Mouse (Mus musculus) heart, adult 2 months (tissue): ENCODE results near the gene Vat1l. TPM values are rescaled to one million over a fixed set of nuclear protein-coding genes. Genes with fewer than 3 reads are reported as not detected.

Source experiments
- DNase-seq, 2 experiments: peaks; one replicate each; pipeline ENCODE4 v3.0.0; 2021
- H3K27ac ChIP-seq: fragments of 200-600 bp; 2 replicates; pipeline ENCODE4 v1.8.1; 2022
- H3K27me3 ChIP-seq: fragments of 200-500 bp; 2 replicates; pipeline ENCODE4 v1.6.1; 2012; ENCODE audit warnings: mild to moderate bottlenecking, low read length, inconsistent platforms, mixed read lengths; ENCODE audit not compliant: control insufficient read depth, insufficient read depth
- H3K36me3 ChIP-seq: fragments of 200-500 bp; 2 replicates; pipeline ENCODE4 v1.6.1; 2012; ENCODE audit warnings: low read length, inconsistent platforms; ENCODE audit not compliant: control insufficient read depth, insufficient read depth
- H3K4me1 ChIP-seq: fragments of 200-500 bp; 2 replicates; pipeline ENCODE4 v1.6.1; 2011; ENCODE audit warnings: low read length; ENCODE audit not compliant: control insufficient read depth, insufficient read depth
- H3K4me3 ChIP-seq: fragments of 200-600 bp; 2 replicates; pipeline ENCODE4 v1.8.1; 2022
- H3K79me2 ChIP-seq: fragments of 200-500 bp; replicated peaks from 2 replicates; pipeline ENCODE4 v1.6.1; 2012; ENCODE audit warnings: mild to moderate bottlenecking, inconsistent platforms, low read length, moderate library complexity, mixed read lengths; ENCODE audit not compliant: control insufficient read depth, insufficient read depth
- H3K9ac ChIP-seq: fragments of 200-500 bp; 2 replicates; pipeline ENCODE4 v1.6.1; 2012; ENCODE audit warnings: low read depth, mild to moderate bottlenecking, control low read depth, inconsistent platforms, low read length, mixed read lengths
- CTCF ChIP-seq: fragments of 200-600 bp; IDR thresholded peaks from 2 replicates; pipeline ENCODE4 v1.8.1; 2022; ENCODE audit warnings: antibody characterized with exemption, mild to moderate bottlenecking, moderate library complexity
- EP300 ChIP-seq: fragments of 200-500 bp; IDR thresholded peaks from 2 replicates; pipeline ENCODE4 v1.6.1; 2011; ENCODE audit warnings: low read depth, low read length, control low read depth; ENCODE audit not compliant: insufficient read depth
- POLR2A ChIP-seq: fragments of 200-500 bp; IDR thresholded peaks from 2 replicates; pipeline ENCODE4 v1.6.1; 2011; ENCODE audit warnings: mild to moderate bottlenecking, low read depth, low read length, control low read depth; ENCODE audit not compliant: insufficient read depth
- WGBS: fragments of 180-500 bp; shearing (Covaris S2); methylation state at CpG from one replicate; pipeline ENCODE4 v1.1.7; 2018; 5-methylcytosine and 5-hydroxymethylcytosine counted together
- intact Hi-C: fragments of 180-260 bp; cut with DNase I; formaldehyde crosslinking; loops from one replicate; pipeline ENCODE4 v1.15.1; 2025
- polyA plus RNA-seq: library from polyadenylated mRNA; depleted of rRNA; stranded (reverse); fragments of >200 nt; gene quantifications from 2 replicates; pipeline ENCODE4 v1.2.3, GENCODE M21; 2012
- total RNA-seq, 2 experiments: library from RNA; stranded (reverse); gene quantifications; 2 replicates each; pipeline ENCODE4 v1.2.3; 2021

Vat1l gene
- total and polyA plus RNA-seq, 3 experiments, result 0.05 to 1.2 (median 0.30) TPM

- no peaks in the 10 kb centered on the region for H3K27me3 ChIP-seq
- TF ChIP-seq CTCF, result no peak
- TF ChIP-seq POLR2A, result no peak
- no peak for TF ChIP-seq EP300
- intact Hi-C loops, result no loop called here
- H3K27ac ChIP-seq, result no peak overlapping the region
- H3K4me1 ChIP-seq, result no peaks in the 10 kb centered on the region
- 61% methylated on average over 8 of the region's 8 CpGs for WGBS
- H3K79me2 ChIP-seq, result no peaks in the 10 kb centered on the region
- no peaks in the 10 kb centered on the region for H3K36me3 ChIP-seq
- DNase-seq, result no peak
- H3K9ac ChIP-seq, result no peak overlapping the region
- H3K4me3 ChIP-seq, result no peak overlapping the region
These were observed 158.2 kb downstream of the Vat1l start for GRCm38 (mm10) chr8:114363656-114364055.

GRCm38 (mm10) chr8:114369038-114369976 lies 163.9 kb downstream of the Vat1l start:
- Histone ChIP-seq H3K9ac (no peak overlapping the region), H3K27ac (no peak overlapping the region), H3K4me1 (no peaks in the 10 kb centered on the region), H3K79me2 (no peaks in the 10 kb centered on the region), H3K4me3 (peak overlapping the region; percentile 19; the same call in 1 of the 2 replicates), H3K27me3 (no peaks in the 10 kb centered on the region), H3K36me3 (no peaks in the 10 kb centered on the region)
- intact Hi-C loops, result loop anchor here (1.0 to 2.0 kb wide), 2 partner anchors 288 to 705 kb away; no protein-coding TSS in a partner anchor
- TF ChIP-seq CTCF, result peak; percentile 73
- TF ChIP-seq POLR2A, result no peak
- TF ChIP-seq EP300, result no peak
- peak; percentile 45 to 71 for DNase-seq
- 28% methylated on average over 27 of the region's 27 CpGs for WGBS

GRCm38 (mm10) chr8:114374390-114374789 lies 169.0 kb downstream of the Vat1l start:
- Histone ChIP-seq H3K27ac (no peak overlapping the region), H3K4me3 (no peak overlapping the region), H3K9ac (no peak overlapping the region), H3K36me3 (no peaks in the 10 kb centered on the region), H3K27me3 (no peaks in the 10 kb centered on the region), H3K4me1 (no peaks in the 10 kb centered on the region), H3K79me2 (no peaks in the 10 kb centered on the region)
- WGBS, result 78% methylated on average over 6 of the region's 6 CpGs
- no peak for DNase-seq
- no peak for TF ChIP-seq EP300
- TF ChIP-seq CTCF, result no peak
- TF ChIP-seq POLR2A, result no peak
- intact Hi-C loops, result no loop called here

GRCm38 (mm10) chr8:114384189-114384588 lies 178.8 kb downstream of the Vat1l start:
- no peaks in the 10 kb centered on the region for H3K27me3 ChIP-seq
- TF ChIP-seq EP300, result no peak
- TF ChIP-seq CTCF, result no peak
- TF ChIP-seq POLR2A, result no peak
- H3K36me3 ChIP-seq, result no peaks in the 10 kb centered on the region
- no peak for DNase-seq
- WGBS, result 77% methylated on average over 3 of the region's 3 CpGs
- no peak overlapping the region for H3K4me3 ChIP-seq
- no peaks in the 10 kb centered on the region for H3K79me2 ChIP-seq
- no peaks in the 10 kb centered on the region for H3K4me1 ChIP-seq
- H3K27ac ChIP-seq, result no peak overlapping the region
- intact Hi-C loops, result no loop called here
- no peak overlapping the region for H3K9ac ChIP-seq

- intact Hi-C loops, result no loop called here
- TF ChIP-seq CTCF (no peak), EP300 (no peak), POLR2A (no peak)
These were observed 182.1 kb downstream of the Vat1l start for GRCm38 (mm10) chr8:114387494-114387893.

More at GRCm38 (mm10) chr8:114387494-114387893, 182.1 kb downstream of the Vat1l start:
- Histone ChIP-seq H3K79me2 (no peaks in the 10 kb centered on the region), H3K9ac (no peak overlapping the region), H3K4me3 (no peak overlapping the region), H3K27ac (no peak overlapping the region), H3K4me1 (no peaks in the 10 kb centered on the region), H3K36me3 (no peaks in the 10 kb centered on the region), H3K27me3 (no peaks in the 10 kb centered on the region)
- WGBS, result 31% methylated on average over 4 of the region's 4 CpGs
- DNase-seq, result no peak
